Mouse (Mus musculus) retina, adult 2 months (tissue): ENCODE data around the gene Fcer1g.

ENCODE experiments used
- DNase-seq: peaks from one replicate; pipeline ENCODE4 v3.0.0-alpha.2; 2012; ENCODE audit warnings: low read depth, low spot score

Gene Fcer1g

DNA sequence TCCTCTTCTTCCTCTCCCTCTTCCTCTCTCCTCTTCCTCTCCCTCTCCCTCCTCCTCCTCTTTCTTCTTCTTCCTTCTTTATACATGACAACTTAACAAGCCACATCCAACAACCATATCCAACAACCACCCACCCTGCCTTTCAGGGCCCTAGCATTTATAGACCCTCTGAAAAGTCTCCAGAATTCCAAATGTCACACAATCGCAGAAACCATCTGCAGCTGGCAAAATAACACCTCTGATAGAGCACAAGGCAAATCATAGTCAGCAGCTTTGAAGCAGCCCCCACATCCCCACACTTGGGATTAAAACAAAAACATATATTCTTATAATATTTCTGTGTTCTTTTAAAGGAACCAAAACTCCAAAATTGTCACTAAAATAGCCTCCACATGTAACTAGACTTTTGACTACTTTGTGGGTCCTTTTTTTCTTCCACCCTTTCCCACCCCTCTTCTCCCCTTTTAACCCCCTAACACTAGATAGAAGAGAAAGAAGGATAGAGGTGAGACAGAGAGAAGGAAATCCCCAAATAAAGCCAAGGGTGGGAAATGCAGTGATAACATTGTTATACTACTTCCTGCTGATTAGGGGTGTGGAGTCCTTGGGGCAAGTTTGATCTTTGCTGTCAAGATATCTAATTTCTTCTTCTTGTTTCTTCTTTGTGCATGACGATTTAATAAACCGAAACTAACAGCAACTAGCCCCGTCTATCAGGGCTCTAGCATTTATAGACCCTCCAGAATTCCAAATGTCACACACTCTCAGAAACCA is 32.0 kb upstream of the Fcer1g start:
- DNase-seq: no peak

DNA sequence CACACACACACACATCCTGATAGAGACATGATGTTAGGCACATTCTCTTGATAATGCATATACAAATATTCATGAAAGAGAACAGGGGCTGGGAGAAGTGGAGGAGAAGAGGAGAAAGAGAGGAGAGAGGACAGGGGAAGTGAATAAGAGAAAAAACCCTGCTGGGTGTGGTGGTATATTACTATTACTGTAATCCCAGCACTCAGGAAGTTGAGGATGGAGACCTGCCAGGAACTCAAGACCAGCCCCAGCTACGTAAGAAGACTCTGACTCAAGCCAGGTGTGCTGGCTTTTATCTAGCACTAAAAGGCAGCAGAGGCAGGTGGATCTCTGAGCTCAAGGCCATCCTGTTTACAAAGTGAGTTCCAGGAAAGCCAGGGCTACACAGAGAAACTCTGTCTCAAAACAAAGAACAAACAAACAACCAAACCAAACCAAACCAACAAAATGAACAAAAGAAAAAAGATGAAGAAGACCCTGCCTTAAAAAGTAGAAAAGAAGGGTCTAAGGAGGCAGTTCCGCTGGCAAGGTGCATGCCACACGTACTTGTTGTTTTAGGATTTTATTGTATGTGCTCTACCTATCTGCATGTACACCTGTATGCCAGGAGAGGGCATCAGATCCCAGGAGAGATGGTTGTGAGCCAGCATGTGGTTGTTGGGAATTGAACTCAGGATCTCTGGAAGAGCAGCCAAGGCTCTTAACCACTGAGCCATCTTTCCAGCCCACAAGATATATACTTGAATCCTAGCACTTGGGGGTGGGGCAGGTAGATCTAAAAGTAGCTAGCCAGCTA is 29.7 kb upstream of the Fcer1g start:
- no peak for DNase-seq

DNA sequence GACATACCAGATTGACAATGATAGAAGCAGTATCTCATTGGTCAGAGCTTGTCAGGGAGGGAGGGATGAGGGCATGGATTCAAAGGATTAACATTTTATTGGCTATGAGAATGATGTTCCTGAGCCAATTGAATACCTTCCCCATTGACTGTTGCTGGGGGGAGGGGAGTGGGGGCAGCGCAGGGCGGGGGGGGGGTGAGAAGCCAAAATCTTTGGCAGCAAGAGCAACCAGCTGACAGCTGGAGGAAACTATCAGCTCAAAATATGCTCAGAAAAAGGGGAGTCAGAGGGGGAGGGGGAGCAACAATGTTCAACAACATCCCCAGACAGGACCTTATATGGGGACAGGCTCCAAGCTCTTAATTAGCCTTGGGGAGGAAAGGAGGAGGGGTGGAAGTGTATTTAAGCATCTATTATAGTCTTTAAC is 29.0 kb upstream of the Fcer1g start:
- peak; percentile 76 for DNase-seq

DNA sequence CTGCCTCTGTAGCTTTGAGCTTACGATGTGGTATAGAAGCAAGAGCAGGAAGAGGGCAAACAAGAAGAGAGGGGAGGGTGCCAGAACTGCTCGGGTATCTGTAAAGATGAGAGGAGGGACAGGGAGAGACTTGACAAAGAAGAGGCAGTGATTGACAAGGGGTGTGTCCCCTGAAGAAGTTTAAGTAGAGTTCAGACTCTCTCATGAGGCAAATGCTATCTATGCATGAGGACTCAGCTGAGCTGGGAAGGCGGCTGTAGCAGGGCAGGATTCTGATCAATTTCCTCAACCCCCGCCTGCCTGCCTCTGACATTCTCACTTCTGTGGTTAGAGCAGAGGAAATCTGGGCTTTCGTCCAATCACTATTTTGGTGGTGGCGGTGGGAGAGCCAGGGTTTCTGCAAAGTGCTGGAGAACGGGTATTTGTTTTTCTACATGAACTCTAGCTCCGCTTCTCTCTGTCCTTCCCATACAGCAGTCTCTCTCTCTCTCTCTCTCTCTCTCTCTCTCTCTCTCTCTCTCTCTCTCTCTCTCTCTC is 28.5 kb upstream of the Fcer1g start:
- no peak for DNase-seq

DNA sequence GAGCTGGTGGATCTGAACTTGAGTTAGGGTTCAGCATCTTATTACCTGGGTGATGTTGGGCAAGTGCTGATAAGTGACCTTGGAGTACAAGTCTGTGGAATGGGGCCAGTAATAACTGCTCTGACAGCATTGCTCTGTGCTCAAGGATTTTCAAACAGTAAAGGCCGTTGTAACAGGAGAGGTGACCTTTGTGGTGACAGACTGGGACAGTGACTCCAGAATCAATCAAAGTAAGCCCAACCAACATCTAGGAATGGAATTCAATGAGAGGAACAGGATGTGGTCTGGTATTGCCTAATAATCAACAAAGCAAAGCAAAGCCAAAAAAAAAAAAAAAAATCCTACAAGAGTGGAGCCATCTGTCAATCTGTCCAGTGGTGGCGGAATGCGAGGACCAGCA is 26.2 kb upstream of the Fcer1g start:
- DNase-seq: no peak

DNA sequence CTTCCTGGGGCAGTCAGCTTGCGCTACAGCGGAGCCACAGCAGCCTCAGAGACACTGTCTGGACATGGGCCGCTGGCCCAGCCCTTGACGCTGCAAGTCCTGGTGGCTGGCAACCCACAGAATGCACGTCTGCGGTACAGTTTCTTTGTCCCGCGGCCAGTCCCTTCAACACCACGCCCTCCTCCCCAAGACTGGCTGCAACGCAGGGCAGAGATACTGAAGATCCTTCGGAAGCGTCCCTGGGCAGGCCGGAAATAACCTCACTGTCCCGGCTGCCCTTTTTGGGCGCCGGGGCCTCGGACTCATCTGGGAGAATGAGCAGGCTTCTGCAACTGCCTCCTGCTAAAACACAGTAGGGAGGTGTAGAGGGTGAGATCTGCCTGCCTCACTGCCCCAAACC is 24.8 kb upstream of the Fcer1g start:
- no peak for DNase-seq

DNA sequence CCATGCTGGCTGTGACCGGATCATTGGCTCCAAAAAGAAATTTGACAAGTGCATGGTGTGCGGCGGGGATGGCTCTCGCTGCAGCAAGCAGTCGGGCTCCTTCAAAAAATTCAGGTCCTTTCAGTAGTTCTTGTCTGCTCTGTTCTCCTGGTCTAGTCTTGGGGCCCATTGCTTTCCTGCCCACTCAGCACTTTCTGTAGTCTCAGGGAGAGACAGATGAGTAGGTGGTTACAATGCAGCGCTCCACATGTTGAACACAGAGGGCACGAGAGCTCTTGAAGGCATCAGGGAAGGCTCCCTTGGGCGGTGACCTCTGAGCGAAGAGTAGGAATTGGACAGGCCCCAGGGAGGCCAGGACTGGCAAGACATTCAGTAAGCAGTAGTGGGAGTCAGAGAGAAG is 23.6 kb upstream of the Fcer1g start:
- DNase-seq: no peak

DNA sequence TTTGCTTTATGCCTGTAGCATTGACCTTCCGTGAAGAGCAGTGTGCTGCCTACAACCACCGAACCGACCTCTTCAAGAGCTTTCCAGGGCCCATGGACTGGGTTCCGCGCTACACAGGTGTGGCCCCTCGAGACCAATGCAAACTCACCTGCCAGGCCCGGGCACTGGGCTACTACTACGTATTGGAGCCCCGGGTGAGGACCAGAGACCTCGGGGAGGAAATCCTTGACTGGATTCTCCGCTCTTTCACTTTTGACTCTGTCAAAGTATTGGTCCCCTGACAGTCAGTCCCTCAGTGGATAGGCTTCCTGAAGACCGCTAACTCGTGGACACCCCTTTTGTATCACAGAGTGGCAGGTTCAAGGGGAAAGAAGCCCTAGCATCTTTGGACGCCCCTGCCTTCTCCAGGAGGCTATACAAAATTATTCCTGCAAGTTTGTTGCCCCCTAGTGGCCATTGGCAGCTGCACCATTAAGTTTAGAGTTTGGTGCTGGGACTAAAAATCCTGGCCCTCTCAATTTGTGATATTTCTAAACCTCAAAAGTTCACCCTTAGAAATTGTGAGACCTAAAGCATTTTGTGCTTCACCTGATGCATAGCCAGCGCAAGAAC is 22.9 kb upstream of the Fcer1g start:
- DNase-seq: no peak

DNA sequence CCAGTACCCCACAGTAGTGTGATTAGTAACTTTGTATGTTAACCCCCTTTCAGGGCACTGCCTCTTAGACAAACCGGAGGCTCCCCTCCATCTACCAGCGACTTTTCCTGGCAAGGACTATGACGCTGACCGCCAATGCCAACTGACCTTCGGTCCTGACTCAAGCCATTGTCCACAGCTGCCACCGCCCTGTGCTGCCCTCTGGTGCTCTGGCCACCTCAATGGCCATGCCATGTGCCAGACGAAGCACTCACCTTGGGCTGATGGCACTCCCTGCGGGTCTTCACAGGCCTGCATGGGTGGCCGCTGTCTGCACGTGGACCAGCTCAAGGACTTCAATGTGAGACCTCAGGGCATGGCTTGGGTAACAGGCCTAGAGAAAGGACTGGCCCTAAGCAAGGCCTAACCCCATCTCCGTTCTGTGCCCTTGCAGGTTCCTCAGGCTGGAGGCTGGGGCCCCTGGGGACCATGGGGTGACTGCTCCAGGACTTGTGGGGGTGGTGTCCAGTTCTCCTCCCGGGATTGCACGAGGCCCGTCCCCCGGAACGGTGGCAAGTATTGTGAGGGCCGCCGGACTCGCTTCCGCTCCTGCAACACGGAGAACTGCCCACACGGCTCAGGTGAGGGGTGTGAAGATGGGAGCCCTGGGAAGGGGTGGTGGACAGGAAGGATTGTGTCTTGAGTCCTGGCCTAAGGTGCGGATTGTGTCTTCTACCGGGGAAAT is 22.1 kb upstream of the Fcer1g start:
- DNase-seq: no peak

DNA sequence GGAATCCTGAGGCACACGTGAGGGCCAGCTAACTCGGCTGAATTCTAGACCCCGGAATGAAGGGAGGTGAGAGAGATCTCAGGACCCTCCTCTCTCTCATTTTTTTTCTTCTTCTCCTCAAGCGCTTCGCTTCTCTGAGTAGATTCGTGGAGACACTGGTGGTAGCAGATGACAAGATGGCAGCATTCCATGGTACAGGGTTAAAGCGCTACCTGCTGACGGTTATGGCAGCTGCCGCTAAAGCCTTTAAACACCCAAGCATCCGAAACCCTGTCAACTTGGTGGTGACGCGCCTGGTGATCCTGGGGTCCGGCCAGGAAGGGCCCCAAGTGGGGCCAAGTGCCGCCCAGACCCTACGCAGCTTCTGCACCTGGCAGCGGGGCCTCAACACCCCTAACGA is 18.2 kb upstream of the Fcer1g start:
- DNase-seq: no peak

DNA sequence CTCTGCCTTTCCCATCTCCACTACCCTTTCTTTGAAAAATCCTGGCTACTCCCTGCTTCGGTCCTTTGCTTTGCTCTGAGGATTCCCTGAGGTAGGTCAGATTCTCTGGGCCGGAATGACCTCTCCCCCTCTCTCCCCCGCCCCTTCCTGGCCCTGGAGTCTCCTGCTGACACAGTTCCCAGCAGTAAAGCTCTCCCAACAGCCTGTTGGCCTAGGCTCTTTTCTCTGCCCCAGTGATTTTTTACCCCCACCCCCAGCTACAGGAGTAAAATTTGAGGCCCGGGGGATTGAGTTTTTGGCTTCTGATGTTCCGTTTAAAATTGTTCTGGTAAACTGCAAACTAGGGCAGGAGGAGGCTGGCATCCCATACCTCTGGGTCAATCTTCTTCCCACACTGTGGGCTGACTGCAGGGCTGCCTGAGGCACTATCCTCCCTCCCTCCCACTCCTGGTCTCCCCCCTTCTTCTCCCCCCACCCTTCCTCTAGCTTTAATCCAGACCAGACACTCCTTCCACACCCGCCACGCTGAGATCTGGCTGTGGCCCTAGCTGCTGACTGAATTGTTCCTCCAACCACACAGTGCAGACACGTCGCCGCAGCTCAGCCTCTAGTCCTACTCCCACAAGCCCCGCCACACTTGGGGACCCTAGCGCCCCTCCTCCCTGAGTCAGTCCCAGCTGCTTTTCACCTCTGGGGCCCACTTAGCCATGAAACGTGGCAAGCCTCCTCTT is 17.6 kb upstream of the Fcer1g start:
- DNase-seq: no peak

DNA sequence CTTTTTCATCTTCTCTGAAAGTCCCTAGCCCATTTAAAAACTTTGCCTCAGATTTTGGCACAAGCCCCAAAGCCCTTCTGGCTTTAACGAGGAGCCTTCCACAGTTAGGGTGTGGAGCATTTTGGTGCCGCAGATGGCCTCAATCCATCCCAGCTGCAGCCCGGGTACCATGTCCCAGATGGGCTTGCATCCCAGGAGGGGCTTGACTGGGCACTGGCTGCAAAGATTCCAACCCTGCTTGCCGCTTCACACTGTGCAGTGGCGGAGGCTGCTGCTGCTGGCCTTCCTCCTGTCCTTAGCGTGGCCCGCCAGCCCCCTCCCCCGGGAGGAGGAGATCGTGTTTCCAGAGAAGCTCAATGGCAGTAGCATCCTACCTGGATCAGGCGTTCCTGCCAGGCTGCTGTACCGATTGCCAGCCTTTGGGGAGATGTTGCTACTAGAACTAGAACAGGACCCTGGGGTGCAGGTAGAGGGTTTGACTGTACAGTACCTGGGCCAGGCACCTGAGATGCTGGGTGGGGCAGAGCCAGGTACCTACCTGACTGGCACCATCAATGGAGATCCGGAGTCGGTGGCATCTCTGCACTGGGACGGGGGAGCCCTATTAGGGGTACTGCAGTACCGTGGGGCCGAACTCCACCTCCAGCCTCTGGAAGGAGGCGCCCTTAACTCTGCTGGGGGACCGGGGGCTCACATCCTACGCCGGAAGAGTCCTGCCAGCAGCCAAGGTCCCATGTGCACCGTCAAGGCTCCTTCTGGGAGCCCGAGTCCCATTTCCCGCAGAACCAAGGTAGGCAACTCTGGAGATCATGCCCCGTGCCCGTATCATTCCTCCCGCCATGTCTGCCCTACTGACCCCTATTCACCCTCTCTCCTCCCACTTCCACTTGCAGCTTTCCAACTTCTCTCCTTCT is 16.8 kb upstream of the Fcer1g start, which contains the start of gene Ndufs2:
Gene Ndufs2, minus strand, starts transcription at position 709 of the 914 bp plus-strand sequence.
- no peak for DNase-seq

DNA sequence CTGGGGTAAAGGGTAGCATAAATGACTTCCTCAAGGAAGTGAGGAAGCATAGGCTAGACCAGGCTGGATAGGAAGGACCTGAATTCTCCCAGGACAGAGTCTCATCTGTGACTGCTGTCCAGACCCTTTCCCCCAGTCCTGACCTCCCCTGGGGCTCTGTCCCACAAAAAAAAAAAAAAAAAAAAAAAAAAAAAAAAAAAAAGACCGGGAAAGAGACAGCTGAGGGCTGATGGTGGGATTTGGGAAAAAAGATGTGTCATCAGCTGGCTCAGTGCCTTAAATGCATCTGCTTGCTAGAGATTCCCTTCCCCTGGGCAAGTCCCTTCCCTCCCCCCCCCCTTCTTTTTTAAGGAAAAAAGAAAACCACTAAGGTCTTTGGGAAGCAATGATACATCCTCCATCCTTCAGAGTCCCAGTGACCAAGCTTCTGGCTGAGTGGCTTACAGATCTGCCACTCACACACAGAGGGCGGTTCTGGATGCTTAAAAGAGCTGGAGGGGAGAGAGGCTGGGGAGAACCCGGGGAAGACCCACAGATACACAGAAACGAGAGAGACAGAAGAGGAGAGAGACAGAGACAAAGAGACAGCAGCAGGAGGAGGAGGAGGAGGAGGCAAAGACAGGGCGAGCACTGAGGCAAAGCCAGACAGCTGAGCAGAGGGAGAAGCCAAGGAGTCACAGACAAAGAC is 15.9 kb upstream of the Fcer1g start, which contains the start of gene Adamts4:
Gene Adamts4, plus strand, starts transcription at position 509 of the 688 bp plus-strand sequence.
- DNase-seq: no peak

DNA sequence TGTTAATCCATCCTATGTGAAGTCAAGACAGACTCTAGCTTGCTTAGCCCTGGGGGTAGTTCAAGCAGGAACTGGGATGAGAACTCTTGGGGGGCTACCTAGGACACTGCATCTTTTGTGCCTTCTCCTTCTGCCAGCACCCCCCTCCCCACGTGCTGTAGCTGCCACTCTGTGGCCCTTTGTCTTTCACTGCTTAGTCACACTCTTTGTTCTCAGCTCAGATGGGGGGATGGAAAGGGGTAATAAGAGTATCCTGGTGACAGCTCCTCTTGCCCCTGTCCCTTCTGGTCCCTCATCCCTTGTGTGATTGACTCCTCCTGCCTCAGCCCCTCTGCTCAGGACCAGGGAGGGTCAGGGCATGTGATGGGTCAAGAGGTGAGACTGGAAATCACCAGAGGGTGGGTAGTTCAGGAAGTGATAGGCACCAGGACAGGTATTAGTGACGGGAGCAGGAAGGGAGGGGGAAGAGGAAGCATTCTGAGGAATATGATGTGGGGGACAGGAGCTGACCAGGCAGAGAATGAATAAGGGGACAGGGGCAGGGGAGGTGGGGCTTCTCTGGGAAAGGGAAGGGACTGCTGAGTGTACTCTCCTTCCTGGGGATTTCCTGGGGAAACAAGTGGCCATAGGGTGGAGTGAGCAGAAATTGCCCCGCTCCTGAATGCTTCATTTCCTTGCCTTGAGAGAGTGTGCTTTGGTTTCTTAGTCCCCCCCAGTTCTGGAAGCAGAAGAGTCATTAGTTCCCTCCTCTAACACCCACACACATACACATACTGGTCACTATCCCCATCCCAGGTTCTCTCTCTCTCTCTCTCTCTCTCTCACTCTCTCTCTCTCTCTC is 14.4 kb upstream of the Fcer1g start:
- no peak for DNase-seq

DNA sequence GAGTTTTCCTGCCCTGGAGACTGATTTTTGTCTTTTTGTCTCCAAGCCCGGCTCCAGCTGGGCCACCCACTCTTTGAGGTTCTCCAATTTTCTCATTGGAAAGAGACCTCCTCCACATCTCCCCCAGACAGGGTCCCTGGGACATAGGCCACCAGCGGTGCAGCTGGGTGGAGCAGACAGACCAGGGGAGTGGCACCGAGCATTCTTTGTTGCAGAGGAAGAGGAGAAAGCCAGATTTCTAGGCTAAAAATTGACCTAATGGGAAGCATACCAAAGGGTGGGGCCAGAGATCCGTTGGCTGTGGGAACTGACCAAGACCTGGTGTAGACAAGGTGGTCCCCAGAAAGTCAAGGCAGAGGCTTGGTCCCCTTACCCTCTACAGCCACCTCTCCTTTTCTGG is 13.8 kb upstream of the Fcer1g start:
- no peak for DNase-seq

DNA sequence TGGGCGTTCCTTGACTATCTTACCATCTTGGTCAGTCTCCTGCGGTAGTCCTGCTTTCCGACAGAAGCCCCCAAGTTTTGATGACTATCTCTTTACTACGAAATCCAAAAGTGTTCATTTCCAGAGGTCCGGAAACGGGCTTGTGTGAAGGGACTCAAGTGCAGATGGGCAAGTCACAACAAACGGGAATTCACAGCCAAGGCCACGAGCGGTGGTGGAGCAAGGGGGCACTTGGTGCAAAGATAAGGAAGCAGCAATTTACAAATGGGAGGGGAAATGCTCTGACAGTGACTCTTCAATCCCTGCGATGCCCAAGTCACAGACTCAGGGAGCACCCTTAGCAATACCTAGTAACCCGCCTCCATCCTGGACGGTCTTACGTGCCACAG is 13.3 kb upstream of the Fcer1g start:
- DNase-seq: no peak

DNA sequence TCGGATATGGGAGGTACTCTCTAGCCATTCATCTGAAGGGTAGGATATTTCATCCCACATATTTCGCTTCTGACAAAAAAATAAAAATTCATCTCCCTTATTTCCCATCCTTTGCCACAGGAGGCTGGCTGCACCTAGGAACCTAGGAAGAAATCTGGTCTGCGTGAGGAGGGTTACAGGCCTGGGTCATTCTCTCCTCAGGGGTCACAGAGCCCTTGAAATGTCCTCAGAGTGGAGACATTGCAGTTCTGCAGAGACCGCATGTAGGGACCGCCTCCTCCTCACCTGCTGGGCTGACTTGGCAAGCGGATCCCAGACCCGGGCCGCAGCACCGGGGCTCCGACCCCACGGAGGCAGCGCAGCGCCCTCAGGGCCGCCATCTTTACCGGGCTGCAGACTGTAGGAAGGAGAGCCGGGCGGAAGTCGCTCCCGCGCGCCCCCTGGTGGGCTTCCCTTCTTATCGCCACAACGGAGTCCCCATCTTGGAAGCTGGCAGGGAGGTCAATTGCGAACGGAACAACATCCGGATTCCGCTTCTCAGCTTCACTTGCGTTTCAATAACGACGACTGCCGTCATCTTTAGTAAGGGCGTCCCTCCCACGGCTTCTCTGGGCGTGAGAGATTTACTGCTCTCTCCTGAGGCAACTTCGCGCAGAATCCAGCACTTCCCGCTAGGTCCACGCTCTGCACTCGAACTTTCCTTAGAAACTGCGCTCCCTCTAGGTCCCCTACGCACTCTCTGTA is 12.7 kb upstream of the Fcer1g start:
- peak; percentile 98 for DNase-seq

DNA sequence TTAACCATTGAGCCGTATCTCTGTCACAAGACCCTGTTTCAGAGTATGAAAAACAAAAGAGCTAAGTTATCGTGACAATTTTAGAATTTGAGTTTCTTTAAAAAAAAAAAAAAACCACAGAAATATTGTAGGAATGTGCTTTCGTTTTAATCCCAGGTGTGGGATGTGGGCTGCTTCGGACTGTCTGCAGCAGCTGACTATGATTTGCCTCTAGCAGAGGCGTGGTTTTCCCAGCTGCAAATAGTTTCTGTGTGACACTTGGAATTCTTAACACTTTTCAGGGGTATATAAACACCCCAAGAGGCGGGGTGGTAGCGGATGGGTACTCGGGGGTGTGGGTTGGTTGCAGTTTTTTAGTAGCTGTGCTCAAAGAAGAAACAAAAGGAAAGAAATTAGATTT is 11.2 kb upstream of the Fcer1g start:
- no peak for DNase-seq
